Mouse (Mus musculus) heart, postnatal 0 days (tissue): Measurements from ENCODE around the gene Lrrc3.

Experiments
- CTCF ChIP-seq: IDR thresholded peaks from 2 replicates; pipeline ENCODE4 v1.5.1; 2016; ENCODE audit warnings: antibody characterized with exemption, control low read depth, low read depth
- EP300 ChIP-seq: IDR thresholded peaks from 2 replicates; pipeline ENCODE4 v1.6.1; 2016; ENCODE audit warnings: antibody characterized with exemption, low read depth

- TF ChIP-seq EP300 (no peak), CTCF (no peak)
Measured at GRCm38 (mm10) chr10:77900903-77901818, 1.2 kb downstream of the Lrrc3 start.
